Mouse (Mus musculus): ENCODE data around the gene Ccdc137. TPM values are rescaled to one million over a fixed set of nuclear protein-coding genes. Genes with fewer than 3 reads are reported as not detected.
"Not testable (repeated sequence)": the region's sequence is repeated elsewhere in the genome, so short reads cannot be mapped to it uniquely, and the experiment has no call there.

The Ccdc137 gene
- 30.3 and 33.8 TPM in 2 replicates for polyA plus RNA-seq (2014; fragmentation: Nextera tagmentation; extraction: Ambion mirVana)

GRCm38 (mm10) chr11:120457772-120458751, at the start of gene Ccdc137, which contains the start of gene Oxld1:
Gene Ccdc137, plus strand, starts transcription at chr11:120458115.
Gene Oxld1, minus strand, starts transcription at chr11:120458068.
- Histone ChIP-seq H3K4me3 (ENCODE audit: low read depth, low read length) (peak within 1 kb of the TSS; percentile 88), H3K4me1 (replicated peaks; ENCODE audit: control insufficient read depth, insufficient read depth, low read length) (peaks cover 2% of the 10 kb centered on the region; the same call in 1 of the 2 replicates), H3K4me2 (ENCODE audit: low read depth, low read length, severe bottlenecking) (peak within 1 kb of the TSS; percentile 94), H3K36me3 (ENCODE audit: control insufficient read depth, insufficient read depth, low read length) (peaks cover 2% of the 10 kb centered on the region; the same call in 1 of the 2 replicates), H3K27me3 (ENCODE audit: control insufficient read depth, insufficient read depth, low read length) (no peaks in the 10 kb centered on the region), H3K9ac (ENCODE audit: low read length) (peak within 1 kb of the TSS; percentile 95), H3K9me3 (ENCODE audit: control insufficient read depth, low read length) (no peaks in the 10 kb centered on the region), H3K27ac (ENCODE audit: low read depth, low read length) (peak within 1 kb of the TSS; percentile 25; the same call in 1 of the 2 replicates)
- 4% methylated on average over 62 of the region's 62 CpGs for WGBS
- ATAC-seq (replicated peaks; ENCODE audit: low FRiP score): peak; percentile 88
- DNase-seq (ENCODE audit: low spot score): peak; percentile 88

GRCm38 (mm10) chr11:120413621-120414020, 44.3 kb upstream of the Ccdc137 start:
- H3K27me3 ChIP-seq (ENCODE audit: control insufficient read depth, insufficient read depth, low read length); H3K4me1 ChIP-seq (replicated peaks; ENCODE audit: control insufficient read depth, insufficient read depth, low read length); H3K4me3 ChIP-seq (ENCODE audit: low read depth, low read length); DNase-seq (ENCODE audit: low spot score); H3K4me2 ChIP-seq (ENCODE audit: low read depth, low read length, severe bottlenecking); H3K9me3 ChIP-seq (ENCODE audit: control insufficient read depth, low read length); H3K9ac ChIP-seq (ENCODE audit: low read length); ATAC-seq (replicated peaks; ENCODE audit: low FRiP score); H3K27ac ChIP-seq (ENCODE audit: low read depth, low read length): not testable (repeated sequence)
- 96% methylated on average over 7 of the region's 10 CpGs for WGBS
- peaks cover 22% of the 10 kb centered on the region for H3K36me3 ChIP-seq (ENCODE audit: control insufficient read depth, insufficient read depth, low read length)

GRCm38 (mm10) chr11:120417852-120418251, 40.1 kb upstream of the Ccdc137 start:
- Histone ChIP-seq H3K4me2 (ENCODE audit: low read depth, low read length, severe bottlenecking) (no peak overlapping the region), H3K9me3 (ENCODE audit: control insufficient read depth, low read length) (no peaks in the 10 kb centered on the region), H3K27ac (ENCODE audit: low read depth, low read length) (no peak overlapping the region), H3K36me3 (ENCODE audit: control insufficient read depth, insufficient read depth, low read length) (peaks cover 15% of the 10 kb centered on the region), H3K9ac (ENCODE audit: low read length) (no peak overlapping the region), H3K4me1 (replicated peaks; ENCODE audit: control insufficient read depth, insufficient read depth, low read length) (no peaks in the 10 kb centered on the region), H3K4me3 (ENCODE audit: low read depth, low read length) (no peak overlapping the region), H3K27me3 (ENCODE audit: control insufficient read depth, insufficient read depth, low read length) (no peaks in the 10 kb centered on the region)
- ATAC-seq (replicated peaks; ENCODE audit: low FRiP score): no peak
- DNase-seq (ENCODE audit: low spot score): no peak
- WGBS: 92% methylated on average over 7 of the region's 7 CpGs

- no peak overlapping the region for H3K4me2 ChIP-seq (ENCODE audit: low read depth, low read length, severe bottlenecking)
- DNase-seq (ENCODE audit: low spot score) (no peak), ATAC-seq (replicated peaks; ENCODE audit: low FRiP score) (no peak)
- H3K27ac ChIP-seq (ENCODE audit: low read depth, low read length): no peak overlapping the region
- no peaks in the 10 kb centered on the region for H3K4me1 ChIP-seq (replicated peaks; ENCODE audit: control insufficient read depth, insufficient read depth, low read length)
- no peak overlapping the region for H3K4me3 ChIP-seq (ENCODE audit: low read depth, low read length)
- no peaks in the 10 kb centered on the region for H3K27me3 ChIP-seq (ENCODE audit: control insufficient read depth, insufficient read depth, low read length)
- H3K36me3 ChIP-seq (ENCODE audit: control insufficient read depth, insufficient read depth, low read length): peaks cover 15% of the 10 kb centered on the region
- no peaks in the 10 kb centered on the region for H3K9me3 ChIP-seq (ENCODE audit: control insufficient read depth, low read length)
- WGBS: 91% methylated on average over 1 of the region's 1 CpGs
- H3K9ac ChIP-seq (ENCODE audit: low read length): no peak overlapping the region
Observed at GRCm38 (mm10) chr11:120418592-120418991, 39.3 kb upstream of the Ccdc137 start.

GRCm38 (mm10) chr11:120422651-120423568, 35.0 kb upstream of the Ccdc137 start:
- peaks cover 6% of the 10 kb centered on the region for H3K36me3 ChIP-seq (ENCODE audit: control insufficient read depth, insufficient read depth, low read length)
- no peaks in the 10 kb centered on the region for H3K27me3 ChIP-seq (ENCODE audit: control insufficient read depth, insufficient read depth, low read length)
- 94% methylated on average over 13 of the region's 13 CpGs for WGBS
- ATAC-seq (replicated peaks; ENCODE audit: low FRiP score) (no peak), DNase-seq (ENCODE audit: low spot score) (no peak)
- no peak overlapping the region for H3K27ac ChIP-seq (ENCODE audit: low read depth, low read length)
- no peak overlapping the region for H3K4me2 ChIP-seq (ENCODE audit: low read depth, low read length, severe bottlenecking)
- no peak overlapping the region for H3K4me3 ChIP-seq (ENCODE audit: low read depth, low read length)
- H3K4me1 ChIP-seq (replicated peaks; ENCODE audit: control insufficient read depth, insufficient read depth, low read length): no peaks in the 10 kb centered on the region
- H3K9me3 ChIP-seq (ENCODE audit: control insufficient read depth, low read length): no peaks in the 10 kb centered on the region
- H3K9ac ChIP-seq (ENCODE audit: low read length): no peak overlapping the region; the same call in 1 of the 2 replicates

GRCm38 (mm10) chr11:120423569-120424295, 34.2 kb upstream of the Ccdc137 start:
- H3K36me3 ChIP-seq (ENCODE audit: control insufficient read depth, insufficient read depth, low read length): peaks cover 9% of the 10 kb centered on the region
- no peaks in the 10 kb centered on the region for H3K4me1 ChIP-seq (replicated peaks; ENCODE audit: control insufficient read depth, insufficient read depth, low read length)
- DNase-seq (ENCODE audit: low spot score): peak; percentile 81

GRCm38 (mm10) chr11:120426727-120427126, 31.2 kb upstream of the Ccdc137 start:
- DNase-seq (ENCODE audit: low spot score) (no peak), ATAC-seq (replicated peaks; ENCODE audit: low FRiP score) (no peak)
- Histone ChIP-seq H3K27me3 (ENCODE audit: control insufficient read depth, insufficient read depth, low read length) (no peaks in the 10 kb centered on the region), H3K9me3 (ENCODE audit: control insufficient read depth, low read length) (no peaks in the 10 kb centered on the region), H3K36me3 (ENCODE audit: control insufficient read depth, insufficient read depth, low read length) (peaks cover 5% of the 10 kb centered on the region), H3K27ac (ENCODE audit: low read depth, low read length) (no peak overlapping the region), H3K9ac (ENCODE audit: low read length) (no peak overlapping the region), H3K4me2 (ENCODE audit: low read depth, low read length, severe bottlenecking) (no peak overlapping the region), H3K4me3 (ENCODE audit: low read depth, low read length) (no peak overlapping the region), H3K4me1 (replicated peaks; ENCODE audit: control insufficient read depth, insufficient read depth, low read length) (no peaks in the 10 kb centered on the region)
- 94% methylated on average over 3 of the region's 3 CpGs for WGBS

More at GRCm38 (mm10) chr11:120423569-120424295, 34.2 kb upstream of the Ccdc137 start:
- Histone ChIP-seq H3K4me2 (ENCODE audit: low read depth, low read length, severe bottlenecking) (no peak overlapping the region), H3K27ac (ENCODE audit: low read depth, low read length) (no peak overlapping the region), H3K27me3 (ENCODE audit: control insufficient read depth, insufficient read depth, low read length) (no peaks in the 10 kb centered on the region), H3K9me3 (ENCODE audit: control insufficient read depth, low read length) (no peaks in the 10 kb centered on the region), H3K4me3 (ENCODE audit: low read depth, low read length) (no peak overlapping the region), H3K9ac (ENCODE audit: low read length) (no peak overlapping the region)
- no peak for ATAC-seq (replicated peaks; ENCODE audit: low FRiP score)
- WGBS: 75% methylated on average over 9 of the region's 9 CpGs

Data from forebrain, embryonic 11.5 days (tissue).